Mouse (Mus musculus) lung, postnatal 0 days (tissue): ENCODE data around the gene Dthd1. TPM values are rescaled to one million over a fixed set of nuclear protein-coding genes. Genes with fewer than 3 reads are reported as not detected.

Experiments used
- ATAC-seq: fragments of 200-750 bp; cut with Nextera tagmentation; 2 replicates; pipeline ENCODE4 v1.8.0; 2017; ENCODE audit warnings: moderate library complexity
- DNase-seq: peaks from one replicate; pipeline ENCODE4 v3.0.0-alpha.2; 2016; ENCODE audit warnings: low spot score
- H3K27ac ChIP-seq: fragments of 300-500 bp; sonication (generic); 2 replicates; pipeline ENCODE4 v1.5.1; 2014; ENCODE audit warnings: antibody characterized with exemption, mild to moderate bottlenecking, low read length, mixed read lengths
- H3K27me3 ChIP-seq: fragments of 300-500 bp; sonication (generic); replicated peaks from 2 replicates; pipeline ENCODE4 v1.6.1; 2014; ENCODE audit warnings: low read length, mixed read lengths; ENCODE audit not compliant: insufficient read depth
- H3K36me3 ChIP-seq: fragments of 300-500 bp; sonication (generic); 2 replicates; pipeline ENCODE4 v1.6.1; 2014; ENCODE audit warnings: low read length, mixed read lengths; ENCODE audit not compliant: insufficient read depth
- H3K4me1 ChIP-seq: fragments of 300-500 bp; sonication (generic); 2 replicates; pipeline ENCODE4 v1.6.1; 2014; ENCODE audit warnings: antibody characterized with exemption, low read depth, low read length, mixed read lengths; ENCODE audit not compliant: insufficient read depth
- H3K4me2 ChIP-seq: fragments of 300-500 bp; sonication (generic); replicated peaks from 2 replicates; pipeline ENCODE4 v1.6.1; 2014; ENCODE audit warnings: low read depth, mild to moderate bottlenecking, low read length, moderate library complexity, mixed read lengths
- H3K4me3 ChIP-seq: fragments of 300-500 bp; sonication (generic); 2 replicates; pipeline ENCODE4 v1.5.1; 2014; ENCODE audit warnings: low read depth, low read length
- H3K9ac ChIP-seq: fragments of 300-500 bp; sonication (generic); replicated peaks from 2 replicates; pipeline ENCODE4 v1.6.1; 2014; ENCODE audit warnings: low read depth, mild to moderate bottlenecking
- H3K9me3 ChIP-seq: fragments of 300-500 bp; sonication (generic); 2 replicates; pipeline ENCODE4 v1.6.1; 2016; ENCODE audit warnings: low read length, mixed read lengths
- CTCF ChIP-seq: IDR thresholded peaks from 2 replicates; pipeline ENCODE4 v1.5.1; 2016; ENCODE audit warnings: antibody characterized with exemption, mild to moderate bottlenecking
- EP300 ChIP-seq: IDR thresholded peaks from 2 replicates; pipeline ENCODE4 v1.6.1; 2016; ENCODE audit warnings: antibody characterized with exemption, mild to moderate bottlenecking, control low read depth
- WGBS: fragments of 180-500 bp; shearing (Covaris S2); extraction: QIAGEN DNeasy Blood & Tissue Kit; methylation state at CpG from one replicate; pipeline ENCODE4 v1.1.7; 2014; 5-methylcytosine and 5-hydroxymethylcytosine counted together
- polyA plus RNA-seq: library from polyadenylated mRNA; unstranded; fragments of >200 nt; fragmentation: Nextera tagmentation; extraction: Ambion mirVana; gene quantifications from 2 replicates; pipeline ENCODE4 v1.2.1, GENCODE M21; 2015

Gene Dthd1
- not detected in 2 replicates for polyA plus RNA-seq

GRCm38 (mm10) chr5:62813402-62814071 lies at the start of gene Dthd1:
TSS of gene Dthd1 (plus strand) at chr5:62813823.
- H3K9ac ChIP-seq = no peak within 1 kb of the TSS
- H3K9me3 ChIP-seq = 0 out of 2 replicates have a peak, but pooled peaks cover under 1% of the 10 kb centered on the region
- WGBS = 80% methylated on average over 6 of the region's 6 CpGs
- no peak for TF ChIP-seq EP300
- TF ChIP-seq CTCF = no peak
- DNase-seq = no peak
- H3K27me3 ChIP-seq = no peaks in the 10 kb centered on the region
- H3K4me2 ChIP-seq = no peak within 1 kb of the TSS
- ATAC-seq = no peak
- H3K4me3 ChIP-seq = no peak within 1 kb of the TSS
- H3K4me1 ChIP-seq = no peaks in the 10 kb centered on the region
- H3K36me3 ChIP-seq = no peaks in the 10 kb centered on the region
- H3K27ac ChIP-seq = no peak within 1 kb of the TSS

GRCm38 (mm10) chr5:62764161-62764560 lies 49.5 kb upstream of the Dthd1 start:
- Histone ChIP-seq H3K4me3 (peak overlapping the region; percentile 68), H3K36me3 (no peaks in the 10 kb centered on the region), H3K27me3 (no peaks in the 10 kb centered on the region), H3K27ac (peak overlapping the region; percentile 47), H3K9me3 (no peaks in the 10 kb centered on the region), H3K9ac (no peak overlapping the region), H3K4me1 (peaks cover 8% of the 10 kb centered on the region; the same call in 1 of the 2 replicates), H3K4me2 (peak overlapping the region; percentile 40; the same call in 1 of the 2 replicates)
- no peak for ATAC-seq
- DNase-seq = no peak
- TF ChIP-seq EP300 (no peak), CTCF (no peak)
- 34% methylated on average over 5 of the region's 5 CpGs for WGBS

DNA sequence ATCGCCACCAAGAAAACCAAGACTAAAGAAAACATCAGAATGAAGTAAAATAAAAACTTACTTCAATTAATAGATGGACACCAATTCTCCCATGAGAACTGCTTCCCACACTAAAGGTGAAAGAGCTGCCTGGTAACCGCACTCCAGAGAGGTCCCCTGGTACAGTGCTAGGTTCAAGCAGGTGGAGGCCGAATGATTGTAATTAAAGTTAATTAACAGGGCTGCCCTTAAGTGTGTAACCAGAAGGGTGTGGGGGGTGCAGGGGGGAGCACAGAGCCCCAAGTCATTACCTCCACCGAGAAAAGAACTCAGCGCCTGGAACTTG lies 48.2 kb upstream of the Dthd1 start:
- no peaks in the 10 kb centered on the region for H3K27me3 ChIP-seq
- peak overlapping the region; percentile 76 for H3K27ac ChIP-seq
- H3K4me2 ChIP-seq = peak overlapping the region; percentile 71
- ATAC-seq (no peak), DNase-seq (no peak)
- no peak for TF ChIP-seq CTCF
- no peak for TF ChIP-seq EP300
- no peaks in the 10 kb centered on the region for H3K36me3 ChIP-seq
- H3K4me1 ChIP-seq = peaks cover 8% of the 10 kb centered on the region; the same call in 1 of the 2 replicates
- peak overlapping the region; percentile 52 for H3K9ac ChIP-seq
- peak overlapping the region; percentile 68 for H3K4me3 ChIP-seq
- WGBS = 12% methylated on average over 5 of the region's 5 CpGs
- H3K9me3 ChIP-seq = no peaks in the 10 kb centered on the region

DNA sequence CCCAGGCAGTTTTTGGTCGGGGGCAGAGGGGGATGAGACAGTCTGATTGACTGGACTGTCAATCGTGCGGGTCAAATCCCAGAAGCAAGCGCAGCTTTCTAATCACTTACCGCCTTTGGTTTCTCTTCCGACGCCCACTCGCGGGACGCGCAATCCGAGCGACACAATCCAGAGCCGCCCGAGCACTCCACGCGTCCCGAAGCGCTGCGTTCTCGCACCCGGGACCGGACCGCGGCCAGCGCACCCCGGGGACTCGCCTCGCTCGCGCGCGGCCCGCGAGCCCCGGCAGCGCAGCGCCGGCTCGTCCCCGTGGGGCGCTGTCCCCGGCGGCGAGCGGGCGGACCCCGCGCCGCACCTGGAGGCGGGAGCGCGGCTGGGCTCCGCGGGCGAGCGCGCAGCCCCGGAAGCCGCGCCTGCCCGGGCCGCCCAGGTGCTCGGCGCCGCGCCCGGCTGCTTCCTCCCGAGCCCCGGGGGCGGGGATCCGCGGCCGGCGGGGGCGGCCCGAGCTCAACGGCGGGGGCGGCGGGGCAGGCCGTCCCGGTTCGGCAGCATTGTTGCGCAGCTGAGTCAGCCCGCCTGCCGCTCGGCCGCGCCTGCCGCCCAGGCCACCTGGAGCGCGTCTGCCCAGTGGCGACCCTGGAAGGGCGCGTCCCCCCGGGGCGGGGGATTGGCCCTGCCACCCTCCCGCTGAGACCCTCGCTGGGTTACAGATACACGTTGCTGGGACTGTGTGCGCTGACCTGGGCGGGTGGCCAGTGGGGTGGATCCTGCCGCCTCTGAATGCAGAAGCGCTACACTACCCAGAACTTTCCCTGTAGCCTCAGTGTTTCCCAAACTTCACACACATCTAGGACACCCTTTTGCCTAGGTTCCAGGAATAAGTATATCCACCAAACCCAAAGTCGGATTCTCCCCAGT lies 47.6 kb upstream of the Dthd1 start, which contains the start of gene Arap2:
TSS of gene Arap2 (minus strand) at position 376 of the 918 bp plus-strand sequence.
- DNase-seq = peak; percentile 83
- Histone ChIP-seq H3K4me3 (peak within 1 kb of the TSS; percentile 68), H3K27me3 (no peaks in the 10 kb centered on the region), H3K4me2 (peak within 1 kb of the TSS; percentile 71), H3K36me3 (no peaks in the 10 kb centered on the region), H3K4me1 (peaks cover 5% of the 10 kb centered on the region; the same call in 1 of the 2 replicates), H3K9me3 (no peaks in the 10 kb centered on the region), H3K27ac (peak within 1 kb of the TSS; percentile 76), H3K9ac (peak within 1 kb of the TSS; percentile 52)
- peak; percentile 88 for ATAC-seq
- under 1% methylated on average over 52 of the region's 106 CpGs for WGBS
- TF ChIP-seq EP300 (no peak), CTCF (no peak)

DNA sequence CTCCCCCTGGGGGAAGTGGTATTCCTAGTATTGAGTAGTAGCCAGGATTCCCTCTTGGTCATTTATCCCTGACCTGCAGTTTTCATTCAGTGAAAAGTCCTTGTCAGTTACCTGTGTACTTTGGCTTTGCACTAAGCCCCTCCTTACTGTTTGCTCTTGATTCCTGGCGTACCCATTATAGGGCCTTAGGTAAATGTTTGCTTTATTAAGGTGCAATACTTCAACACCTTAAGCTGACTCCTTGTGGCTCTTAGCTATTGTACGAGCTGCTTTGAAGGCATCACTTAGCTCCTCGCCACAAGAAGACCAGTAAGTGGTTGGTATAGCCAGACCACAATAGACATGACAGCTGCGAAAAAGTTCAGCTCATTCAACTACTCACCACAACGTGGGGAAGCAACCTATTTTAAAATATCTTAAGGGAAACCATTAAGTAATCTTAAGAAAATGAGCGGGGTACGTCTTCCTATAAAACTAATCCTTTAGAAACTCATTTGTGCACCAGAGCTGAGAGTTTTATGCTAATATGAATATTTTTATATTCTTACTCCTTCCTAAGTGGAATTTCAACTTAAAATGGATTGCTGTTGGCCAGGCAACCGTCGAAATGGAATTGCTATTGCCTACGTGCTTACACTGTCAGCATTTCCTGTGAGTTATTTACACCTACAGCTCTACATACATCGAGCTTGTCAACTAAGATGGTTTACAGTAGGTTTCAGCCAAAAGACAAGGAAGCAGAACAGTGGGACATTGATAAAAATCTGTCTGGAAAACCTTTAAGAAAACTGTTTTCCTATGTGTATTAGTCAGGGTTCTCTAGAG lies 41.6 kb upstream of the Dthd1 start:
- peak; percentile 77 for ATAC-seq
- DNase-seq = peak; percentile 73
- no peak overlapping the region for H3K4me3 ChIP-seq
- H3K36me3 ChIP-seq = no peaks in the 10 kb centered on the region
- no peaks in the 10 kb centered on the region for H3K4me1 ChIP-seq
- H3K27me3 ChIP-seq = no peaks in the 10 kb centered on the region
- no peak overlapping the region for H3K4me2 ChIP-seq
- H3K9ac ChIP-seq = no peak overlapping the region
- no peak overlapping the region for H3K27ac ChIP-seq
- TF ChIP-seq CTCF = no peak
- TF ChIP-seq EP300 = peak; percentile 44
- 53% methylated on average over 11 of the region's 11 CpGs for WGBS
- no peaks in the 10 kb centered on the region for H3K9me3 ChIP-seq
